Comparison of ENCODE assay signal across 18 mouse cellular contexts in the genomic region with DNA sequence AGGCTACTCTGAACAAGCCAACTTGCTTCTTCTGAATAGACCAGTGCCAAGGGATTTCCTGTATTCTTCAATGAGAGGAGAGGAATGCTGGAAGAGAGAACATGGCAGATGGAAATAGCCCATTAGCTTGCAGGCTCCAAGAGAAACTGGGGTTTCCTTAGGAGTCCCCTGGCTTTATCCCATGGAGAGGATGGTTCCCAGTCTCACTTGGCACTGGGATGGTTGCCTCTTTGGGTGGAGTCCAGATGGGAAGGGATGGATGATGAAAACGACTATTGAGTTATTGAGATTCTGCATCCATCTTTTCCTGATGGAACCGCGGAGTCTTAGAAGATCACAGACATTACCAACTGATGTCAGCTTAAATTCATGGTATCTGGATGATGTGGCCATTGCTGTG. TPM values are rescaled to one million over a fixed set of nuclear protein-coding genes. Genes with fewer than 3 reads are reported as not detected.
"Had no signal": no experiment of that assay in that cellular context is flagged by ENCODE, and none has a peak within 500 bp of the region (broad histone marks: within the 10 kb centered on the region; RNA-seq: fewer than 3 reads in every experiment).

No protein-coding gene starts in this region.

- H3K27me3 ChIP-seq: lung, embryonic 15.5 days; megakaryocyte, embryonic 14.5 days; midbrain, embryonic 13.5 days; midbrain, embryonic 15.5 days; neural tube, embryonic 12.5 days; stomach, embryonic 15.5 days had no signal

- ATAC-seq: liver, postnatal 0 days; lung, postnatal 0 days; midbrain, embryonic 13.5 days; midbrain, embryonic 15.5 days had no signal

- H3K9me3 ChIP-seq: lung, embryonic 15.5 days; midbrain, embryonic 13.5 days; midbrain, embryonic 15.5 days; neural tube, embryonic 12.5 days; stomach, embryonic 15.5 days had no signal

- H3K4me3 ChIP-seq: lung, embryonic 15.5 days; megakaryocyte, embryonic 14.5 days; midbrain, embryonic 13.5 days; midbrain, embryonic 15.5 days; neural tube, embryonic 12.5 days; stomach, embryonic 15.5 days had no signal

- H3K27ac ChIP-seq: lung, embryonic 15.5 days; macrophage; midbrain, embryonic 13.5 days; midbrain, embryonic 15.5 days; neural tube, embryonic 12.5 days; stomach, embryonic 15.5 days; stomach, postnatal 0 days had no signal

- H3K9ac ChIP-seq: liver, postnatal 0 days; lung, embryonic 15.5 days; midbrain, embryonic 13.5 days; midbrain, embryonic 15.5 days; neural tube, embryonic 12.5 days; stomach, embryonic 15.5 days had no signal

- DNase-seq: liver, postnatal 0 days; lung, adult 2 months; lung, postnatal 14 days; lung, postnatal 36 days; right cerebral cortex, postnatal 25 days; thymus, adult 2 months; thymus, postnatal 25 days; thymus, postnatal 4 days had no signal

- H3K4me2 ChIP-seq: lung, embryonic 15.5 days; midbrain, embryonic 11.5 days; midbrain, embryonic 13.5 days; midbrain, embryonic 15.5 days; neural tube, embryonic 12.5 days; stomach, embryonic 15.5 days had no signal

- H3K4me1 ChIP-seq: lung, embryonic 15.5 days; megakaryocyte, embryonic 14.5 days; midbrain, embryonic 13.5 days; midbrain, embryonic 15.5 days; neural tube, embryonic 12.5 days; stomach, embryonic 15.5 days had no signal

- H3K36me3 ChIP-seq: lung, embryonic 15.5 days; midbrain, embryonic 13.5 days; midbrain, embryonic 15.5 days; neural tube, embryonic 12.5 days; stomach, embryonic 15.5 days had no signal

RNA-seq across cellular contexts. Expression of a gene that starts 13.9 kb away (rescaled TPM):
- polyA plus RNA-seq: macrophage had no signal
